Mouse (Mus musculus): ENCODE data around the gene 4921539E11Rik.
A peak's percentile ranks its signal among the peaks of the same experiment; 100 is the strongest.

GRCm38 (mm10) chr4:103214925-103215820 lies 75.5 kb downstream of the 4921539E11Rik start, which contains the start of gene Slc35d1:
- TF ChIP-seq POLR2A (IDR thresholded peaks at IDR 0.05; ENCODE audit: insufficient read depth, low read depth, low read length) (no peak), CTCF (IDR thresholded peaks at IDR 0.05) (peak; percentile 51), EP300 (IDR thresholded peaks at IDR 0.05; ENCODE audit: insufficient read depth, low read depth, low read length) (no peak)
